Mouse (Mus musculus) small intestine, adult 2 months (tissue): ENCODE data around the gene Gm20388.

Experiments
- CTCF ChIP-seq: fragments of 200-500 bp; IDR thresholded peaks from 2 replicates; pipeline ENCODE4 v1.5.1; 2012; ENCODE audit warnings: low read depth, mild to moderate bottlenecking, control low read depth, inconsistent platforms, low read length, moderate library complexity, mixed read lengths; ENCODE audit not compliant: insufficient replicate concordance, insufficient read length; ENCODE audit errors: extremely low read depth
- POLR2A ChIP-seq: fragments of 200-500 bp; IDR thresholded peaks from 2 replicates; pipeline ENCODE4 v1.6.1; 2012; ENCODE audit warnings: low read depth, mild to moderate bottlenecking, control low read depth, inconsistent platforms, low read length, moderate library complexity

DNA sequence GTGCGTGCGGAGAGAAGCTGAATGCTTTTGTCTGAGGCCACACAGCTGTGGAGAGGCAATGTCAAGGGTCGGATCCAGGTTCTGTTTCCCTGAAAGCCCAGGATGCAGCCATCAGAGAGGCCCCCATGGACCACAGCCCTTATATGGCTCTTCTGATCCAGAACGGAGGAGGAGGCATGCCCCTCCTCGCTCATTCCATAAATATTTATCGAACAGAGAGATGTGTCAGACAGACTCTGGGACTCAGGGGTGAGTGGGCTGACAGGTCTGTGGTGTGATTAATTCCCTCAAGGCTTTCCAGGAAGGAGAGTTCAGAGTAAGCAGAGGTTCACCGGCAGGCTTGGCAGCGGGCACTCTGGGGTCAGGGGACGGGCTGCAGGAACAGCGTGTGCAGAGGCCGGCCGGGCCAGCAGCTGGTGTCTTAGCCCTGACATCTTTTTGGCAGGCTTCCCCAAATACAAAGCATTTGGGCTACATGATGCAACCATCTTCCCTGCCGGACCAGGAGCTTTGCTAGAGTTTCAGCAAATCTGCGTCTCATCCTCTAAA, 93.6 kb downstream of the Gm20388 start:
- TF ChIP-seq POLR2A (no peak), CTCF (no peak)
